Mouse (Mus musculus) midbrain, embryonic 13.5 days (tissue): ENCODE measurements around the gene Cd93. TPM values are rescaled to one million over a fixed set of nuclear protein-coding genes. Genes with fewer than 3 reads are reported as not detected.
A peak's percentile ranks its signal among the peaks of the same experiment; 100 is the strongest.

Source experiments
- ATAC-seq: fragments of 200-750 bp; cut with Nextera tagmentation; 2 replicates; pipeline ENCODE4 v1.8.0; 2017; ENCODE audit warnings: mild to moderate bottlenecking, moderate TSS enrichment, moderate library complexity
- H3K27ac ChIP-seq: fragments of 300-500 bp; sonication (generic); 2 replicates; pipeline ENCODE4 v1.5.1; 2015; ENCODE audit warnings: inconsistent platforms, mild to moderate bottlenecking, moderate library complexity
- H3K27me3 ChIP-seq: fragments of 300-500 bp; sonication (generic); 2 replicates; pipeline ENCODE4 v1.6.1; 2015; ENCODE audit warnings: mild to moderate bottlenecking, inconsistent platforms
- H3K36me3 ChIP-seq: fragments of 300-500 bp; sonication (generic); 2 replicates; pipeline ENCODE4 v1.6.1; 2015; ENCODE audit warnings: mild to moderate bottlenecking, inconsistent platforms
- H3K4me1 ChIP-seq: fragments of 300-500 bp; sonication (generic); replicated peaks from 2 replicates; pipeline ENCODE4 v1.6.1; 2015; ENCODE audit warnings: inconsistent platforms
- H3K4me2 ChIP-seq: fragments of 300-500 bp; sonication (generic); replicated peaks from 2 replicates; pipeline ENCODE4 v1.6.1; 2015; ENCODE audit warnings: moderate library complexity, mild to moderate bottlenecking, inconsistent platforms
- H3K4me3 ChIP-seq: fragments of 300-500 bp; sonication (generic); replicated peaks from 2 replicates; pipeline ENCODE4 v1.5.1; 2015; ENCODE audit warnings: mild to moderate bottlenecking, inconsistent platforms
- H3K9ac ChIP-seq: fragments of 300-500 bp; sonication (generic); replicated peaks from 2 replicates; pipeline ENCODE4 v1.6.1; 2015; ENCODE audit warnings: mild to moderate bottlenecking, inconsistent platforms
- H3K9me3 ChIP-seq: fragments of 300-500 bp; sonication (generic); 2 replicates; pipeline ENCODE4 v1.6.1; 2016; ENCODE audit warnings: mild to moderate bottlenecking, inconsistent platforms
- WGBS: fragments of 180-500 bp; shearing (Covaris S2); methylation state at CpG from one replicate; pipeline ENCODE4 v1.1.7; 2015; 5-methylcytosine and 5-hydroxymethylcytosine counted together
- polyA plus RNA-seq: library from polyadenylated mRNA; unstranded; fragments of >200 nt; fragmentation: Nextera tagmentation; extraction: Ambion mirVana; gene quantifications from 2 replicates; pipeline ENCODE4 v1.2.1, GENCODE M21; 2015

The Cd93 gene
- polyA plus RNA-seq, 1 experiment from 2014 or later = 6.7 TPM

- H3K4me1 ChIP-seq = peaks cover 29% of the 10 kb centered on the region
Measured at GRCm38 (mm10) chr2:148409141-148409540, 34.2 kb downstream of the Cd93 start.

GRCm38 (mm10) chr2:148408761-148409120 is 34.6 kb downstream of the Cd93 start:
- peaks cover 55% of the 10 kb centered on the region for H3K27me3 ChIP-seq
- 18% methylated on average over 6 of the region's 6 CpGs for WGBS
- no peak overlapping the region for H3K4me3 ChIP-seq
- no peak overlapping the region for H3K27ac ChIP-seq
- H3K4me2 ChIP-seq = peak overlapping the region; percentile 62
- ATAC-seq = no peak; the same call in 1 of the 2 replicates
- H3K9me3 ChIP-seq = no peaks in the 10 kb centered on the region
- no peak overlapping the region for H3K9ac ChIP-seq
- peaks cover 29% of the 10 kb centered on the region for H3K4me1 ChIP-seq
- no peaks in the 10 kb centered on the region for H3K36me3 ChIP-seq

More at GRCm38 (mm10) chr2:148409141-148409540, 34.2 kb downstream of the Cd93 start:
- Histone ChIP-seq H3K27ac (no peak overlapping the region), H3K4me2 (no peak overlapping the region; the same call in 1 of the 2 replicates), H3K36me3 (no peaks in the 10 kb centered on the region), H3K9me3 (no peaks in the 10 kb centered on the region), H3K4me3 (no peak overlapping the region), H3K9ac (no peak overlapping the region), H3K27me3 (peaks cover 51% of the 10 kb centered on the region)
- ATAC-seq = peak; percentile 76
- 25% methylated on average over 9 of the region's 9 CpGs for WGBS

GRCm38 (mm10) chr2:148407870-148408760 is 35.2 kb downstream of the Cd93 start, which contains the start of gene Thbd:
Thbd (minus strand) TSS chr2:148408188.
- peak within 1 kb of the TSS; percentile 62 for H3K4me2 ChIP-seq
- peak; percentile 70 for ATAC-seq
- H3K9ac ChIP-seq = peak within 1 kb of the TSS; percentile 48
- no peaks in the 10 kb centered on the region for H3K36me3 ChIP-seq
- WGBS = 3% methylated on average over 35 of the region's 35 CpGs
- H3K27ac ChIP-seq = no peak within 1 kb of the TSS
- H3K4me1 ChIP-seq = peaks cover 29% of the 10 kb centered on the region
- H3K4me3 ChIP-seq = peak within 1 kb of the TSS; percentile 42
- H3K9me3 ChIP-seq = no peaks in the 10 kb centered on the region
- H3K27me3 ChIP-seq = peaks cover 55% of the 10 kb centered on the region

GRCm38 (mm10) chr2:148406971-148407869 is 36.1 kb downstream of the Cd93 start:
- peak overlapping the region; percentile 48 for H3K9ac ChIP-seq
- H3K4me1 ChIP-seq = peaks cover 29% of the 10 kb centered on the region
- H3K4me3 ChIP-seq = peak overlapping the region; percentile 42
- 5% methylated on average over 55 of the region's 55 CpGs for WGBS
- H3K36me3 ChIP-seq = no peaks in the 10 kb centered on the region
- H3K9me3 ChIP-seq = no peaks in the 10 kb centered on the region
- peaks cover 55% of the 10 kb centered on the region for H3K27me3 ChIP-seq
- peak overlapping the region; percentile 62 for H3K4me2 ChIP-seq
- H3K27ac ChIP-seq = no peak overlapping the region
- peak; percentile 64 for ATAC-seq

- no peak overlapping the region; the same call in 1 of the 2 replicates for H3K9ac ChIP-seq
- H3K27ac ChIP-seq = no peak overlapping the region
- H3K36me3 ChIP-seq = no peaks in the 10 kb centered on the region
- H3K9me3 ChIP-seq = no peaks in the 10 kb centered on the region
- H3K27me3 ChIP-seq = peaks cover 55% of the 10 kb centered on the region
- H3K4me2 ChIP-seq = peak overlapping the region; percentile 62
- H3K4me3 ChIP-seq = peak overlapping the region; percentile 42
- WGBS = 14% methylated on average over 34 of the region's 34 CpGs
- peaks cover 29% of the 10 kb centered on the region for H3K4me1 ChIP-seq
- ATAC-seq = no peak
Measured at GRCm38 (mm10) chr2:148406160-148406970, 37.0 kb downstream of the Cd93 start.

GRCm38 (mm10) chr2:148404906-148405305 is 38.5 kb downstream of the Cd93 start:
- Histone ChIP-seq H3K27ac (no peak overlapping the region), H3K27me3 (peaks cover 55% of the 10 kb centered on the region)
- WGBS = 75% methylated on average over 5 of the region's 5 CpGs

GRCm38 (mm10) chr2:148402227-148402626 is 41.1 kb downstream of the Cd93 start:
- no peaks in the 10 kb centered on the region for H3K36me3 ChIP-seq
- WGBS = 72% methylated on average over 1 of the region's 1 CpGs

More at GRCm38 (mm10) chr2:148404906-148405305, 38.5 kb downstream of the Cd93 start:
- H3K9me3 ChIP-seq = no peaks in the 10 kb centered on the region
- H3K36me3 ChIP-seq = no peaks in the 10 kb centered on the region
- no peak overlapping the region for H3K4me3 ChIP-seq
- no peak for ATAC-seq
- peaks cover 29% of the 10 kb centered on the region for H3K4me1 ChIP-seq
- H3K9ac ChIP-seq = no peak overlapping the region
- no peak overlapping the region for H3K4me2 ChIP-seq

GRCm38 (mm10) chr2:148398901-148399685 is 44.3 kb downstream of the Cd93 start:
- Histone ChIP-seq H3K4me2 (no peak overlapping the region), H3K9ac (no peak overlapping the region), H3K27me3 (peaks cover 37% of the 10 kb centered on the region), H3K27ac (no peak overlapping the region), H3K36me3 (no peaks in the 10 kb centered on the region), H3K4me3 (no peak overlapping the region), H3K4me1 (peaks cover 9% of the 10 kb centered on the region), H3K9me3 (no peaks in the 10 kb centered on the region)
- no peak for ATAC-seq
- 95% methylated on average over 5 of the region's 5 CpGs for WGBS

More at GRCm38 (mm10) chr2:148402227-148402626, 41.1 kb downstream of the Cd93 start:
- H3K4me3 ChIP-seq = no peak overlapping the region
- no peak for ATAC-seq
- no peaks in the 10 kb centered on the region for H3K9me3 ChIP-seq
- H3K4me2 ChIP-seq = no peak overlapping the region
- no peak overlapping the region for H3K27ac ChIP-seq
- H3K4me1 ChIP-seq = peaks cover 15% of the 10 kb centered on the region
- peaks cover 38% of the 10 kb centered on the region for H3K27me3 ChIP-seq
- H3K9ac ChIP-seq = no peak overlapping the region

GRCm38 (mm10) chr2:148397784-148398100 is 45.6 kb downstream of the Cd93 start:
- no peaks in the 10 kb centered on the region for H3K9me3 ChIP-seq
- whole genome bisulfite sequencing = 87% methylated on average over 1 of the region's 1 CpGs
- H3K27ac ChIP-seq = no peak overlapping the region
- no peaks in the 10 kb centered on the region for H3K36me3 ChIP-seq
- H3K27me3 ChIP-seq = peaks cover 43% of the 10 kb centered on the region
- no peak for ATAC-seq
- H3K4me1 ChIP-seq = peaks cover 9% of the 10 kb centered on the region
- H3K4me2 ChIP-seq = no peak overlapping the region
- no peak overlapping the region for H3K4me3 ChIP-seq
- H3K9ac ChIP-seq = no peak overlapping the region

- no peak overlapping the region for H3K4me3 ChIP-seq
- no peak overlapping the region for H3K9ac ChIP-seq
- no peak for ATAC-seq
- no peak overlapping the region for H3K27ac ChIP-seq
- H3K4me1 ChIP-seq = peaks cover 9% of the 10 kb centered on the region
- no peaks in the 10 kb centered on the region for H3K36me3 ChIP-seq
- peaks cover 43% of the 10 kb centered on the region for H3K27me3 ChIP-seq
- 76% methylated on average over 11 of the region's 11 CpGs for WGBS
- no peak overlapping the region for H3K4me2 ChIP-seq
- no peaks in the 10 kb centered on the region for H3K9me3 ChIP-seq
Measured at GRCm38 (mm10) chr2:148397015-148397783, 46.2 kb downstream of the Cd93 start.
